Mouse (Mus musculus): ENCODE measurements around the gene Fam57b. TPM values are rescaled to one million over a fixed set of nuclear protein-coding genes. Genes with fewer than 3 reads are reported as not detected.
A peak's percentile ranks its signal among the peaks of the same experiment; 100 is the strongest.

Gene Fam57b
- polyA plus RNA-seq, 1 experiment from 2014 or later, result 2.5 TPM

- DNase-seq (ENCODE audit: low spot score) (no peak), ATAC-seq (replicated peaks; ENCODE audit: insufficient number of reproducible peaks, low FRiP score, low TSS enrichment, low read depth) (no peak)
- Histone ChIP-seq H3K4me2 (ENCODE audit: low read depth, low read length) (no peak overlapping the region), H3K4me1 (ENCODE audit: control insufficient read depth, insufficient read depth, low read length) (peaks cover 3% of the 10 kb centered on the region; the same call in 1 of the 2 replicates), H3K27me3 (ENCODE audit: control insufficient read depth, insufficient read depth, low read length) (peaks cover 24% of the 10 kb centered on the region), H3K36me3 (replicated peaks; ENCODE audit: control insufficient read depth, insufficient read depth, low read depth, low read length) (peaks cover 2% of the 10 kb centered on the region; the same call in 1 of the 2 replicates), H3K27ac (replicated peaks; ENCODE audit: low read depth, low read length) (no peak overlapping the region), H3K9me3 (replicated peaks; ENCODE audit: control insufficient read depth, low read length) (no peaks in the 10 kb centered on the region), H3K9ac (replicated peaks; ENCODE audit: low read length) (no peak overlapping the region), H3K4me3 (ENCODE audit: low read depth, low read length) (no peak overlapping the region)
- 85% methylated on average over 6 of the region's 6 CpGs for WGBS
Observed at GRCm38 (mm10) chr7:126850161-126850560, 52.7 kb downstream of the Fam57b start.

- Histone ChIP-seq H3K4me3 (ENCODE audit: low read depth, low read length) (no peak overlapping the region), H3K36me3 (replicated peaks; ENCODE audit: control insufficient read depth, insufficient read depth, low read depth, low read length) (peaks cover 2% of the 10 kb centered on the region; the same call in 1 of the 2 replicates), H3K4me2 (ENCODE audit: low read depth, low read length) (no peak overlapping the region), H3K27me3 (ENCODE audit: control insufficient read depth, insufficient read depth, low read length) (peaks cover 24% of the 10 kb centered on the region), H3K27ac (replicated peaks; ENCODE audit: low read depth, low read length) (no peak overlapping the region), H3K9me3 (replicated peaks; ENCODE audit: control insufficient read depth, low read length) (no peaks in the 10 kb centered on the region), H3K9ac (replicated peaks; ENCODE audit: low read length) (peak overlapping the region; percentile 13; the same call in 1 of the 2 replicates), H3K4me1 (ENCODE audit: control insufficient read depth, insufficient read depth, low read length) (peaks cover 3% of the 10 kb centered on the region; the same call in 1 of the 2 replicates)
- DNase-seq (ENCODE audit: low spot score), result no peak
- WGBS, result 30% methylated on average over 12 of the region's 12 CpGs
- no peak for ATAC-seq (replicated peaks; ENCODE audit: insufficient number of reproducible peaks, low FRiP score, low TSS enrichment, low read depth)
Observed at GRCm38 (mm10) chr7:126851192-126851591, 53.7 kb downstream of the Fam57b start.

GRCm38 (mm10) chr7:126853454-126853853, 56.0 kb downstream of the Fam57b start:
- no peak for ATAC-seq (replicated peaks; ENCODE audit: insufficient number of reproducible peaks, low FRiP score, low TSS enrichment, low read depth)
- no peak overlapping the region for H3K4me2 ChIP-seq (ENCODE audit: low read depth, low read length)
- no peaks in the 10 kb centered on the region for H3K9me3 ChIP-seq (replicated peaks; ENCODE audit: control insufficient read depth, low read length)
- DNase-seq (ENCODE audit: low spot score), result no peak
- H3K9ac ChIP-seq (replicated peaks; ENCODE audit: low read length), result no peak overlapping the region
- peaks cover 2% of the 10 kb centered on the region for H3K36me3 ChIP-seq (replicated peaks; ENCODE audit: control insufficient read depth, insufficient read depth, low read depth, low read length)
- peaks cover 16% of the 10 kb centered on the region for H3K27me3 ChIP-seq (ENCODE audit: control insufficient read depth, insufficient read depth, low read length)
- H3K27ac ChIP-seq (replicated peaks; ENCODE audit: low read depth, low read length), result no peak overlapping the region
- peaks cover 2% of the 10 kb centered on the region; the same call in 1 of the 2 replicates for H3K4me1 ChIP-seq (ENCODE audit: control insufficient read depth, insufficient read depth, low read length)
- H3K4me3 ChIP-seq (ENCODE audit: low read depth, low read length), result no peak overlapping the region
- 91% methylated on average over 5 of the region's 5 CpGs for WGBS

GRCm38 (mm10) chr7:126855641-126856040, 58.2 kb downstream of the Fam57b start:
- 88% methylated on average over 3 of the region's 3 CpGs for WGBS
- ATAC-seq (replicated peaks; ENCODE audit: insufficient number of reproducible peaks, low FRiP score, low TSS enrichment, low read depth) (no peak), DNase-seq (ENCODE audit: low spot score) (no peak)
- Histone ChIP-seq H3K27ac (replicated peaks; ENCODE audit: low read depth, low read length) (no peak overlapping the region), H3K27me3 (ENCODE audit: control insufficient read depth, insufficient read depth, low read length) (no peaks in the 10 kb centered on the region), H3K9ac (replicated peaks; ENCODE audit: low read length) (no peak overlapping the region), H3K9me3 (replicated peaks; ENCODE audit: control insufficient read depth, low read length) (no peaks in the 10 kb centered on the region), H3K4me3 (ENCODE audit: low read depth, low read length) (no peak overlapping the region), H3K36me3 (replicated peaks; ENCODE audit: control insufficient read depth, insufficient read depth, low read depth, low read length) (peaks cover 2% of the 10 kb centered on the region), H3K4me1 (ENCODE audit: control insufficient read depth, insufficient read depth, low read length) (no peaks in the 10 kb centered on the region), H3K4me2 (ENCODE audit: low read depth, low read length) (no peak overlapping the region)

GRCm38 (mm10) chr7:126856741-126857420, 59.4 kb downstream of the Fam57b start:
- ATAC-seq (replicated peaks; ENCODE audit: insufficient number of reproducible peaks, low FRiP score, low TSS enrichment, low read depth), result no peak
- H3K9me3 ChIP-seq (replicated peaks; ENCODE audit: control insufficient read depth, low read length), result no peaks in the 10 kb centered on the region
- DNase-seq (ENCODE audit: low spot score), result no peak
- WGBS, result 72% methylated on average over 9 of the region's 9 CpGs
- H3K4me2 ChIP-seq (ENCODE audit: low read depth, low read length), result no peak overlapping the region
- no peak overlapping the region for H3K9ac ChIP-seq (replicated peaks; ENCODE audit: low read length)
- no peak overlapping the region for H3K27ac ChIP-seq (replicated peaks; ENCODE audit: low read depth, low read length)
- H3K27me3 ChIP-seq (ENCODE audit: control insufficient read depth, insufficient read depth, low read length), result no peaks in the 10 kb centered on the region
- H3K36me3 ChIP-seq (replicated peaks; ENCODE audit: control insufficient read depth, insufficient read depth, low read depth, low read length), result peaks cover under 1% of the 10 kb centered on the region
- no peaks in the 10 kb centered on the region for H3K4me1 ChIP-seq (ENCODE audit: control insufficient read depth, insufficient read depth, low read length)
- no peak overlapping the region for H3K4me3 ChIP-seq (ENCODE audit: low read depth, low read length)

- Histone ChIP-seq H3K9ac (replicated peaks; ENCODE audit: low read length) (peak overlapping the region; percentile 75), H3K27me3 (ENCODE audit: control insufficient read depth, insufficient read depth, low read length) (no peaks in the 10 kb centered on the region), H3K9me3 (replicated peaks; ENCODE audit: control insufficient read depth, low read length) (no peaks in the 10 kb centered on the region), H3K36me3 (replicated peaks; ENCODE audit: control insufficient read depth, insufficient read depth, low read depth, low read length) (peaks cover under 1% of the 10 kb centered on the region), H3K4me3 (ENCODE audit: low read depth, low read length) (peak overlapping the region; percentile 46), H3K27ac (replicated peaks; ENCODE audit: low read depth, low read length) (no peak overlapping the region), H3K4me1 (ENCODE audit: control insufficient read depth, insufficient read depth, low read length) (peaks cover 6% of the 10 kb centered on the region), H3K4me2 (ENCODE audit: low read depth, low read length) (peak overlapping the region; percentile 81)
- 68% methylated on average over 5 of the region's 5 CpGs for WGBS
- ATAC-seq (replicated peaks; ENCODE audit: insufficient number of reproducible peaks, low FRiP score, low TSS enrichment, low read depth), result no peak
- DNase-seq (ENCODE audit: low spot score), result no peak
Observed at GRCm38 (mm10) chr7:126860987-126861386, 63.5 kb downstream of the Fam57b start.

GRCm38 (mm10) chr7:126861429-126862130, 64.1 kb downstream of the Fam57b start, which contains the start of gene Hirip3:
TSS of gene Hirip3 (plus strand) at chr7:126861972.
- no peaks in the 10 kb centered on the region for H3K9me3 ChIP-seq (replicated peaks; ENCODE audit: control insufficient read depth, low read length)
- peaks cover 5% of the 10 kb centered on the region for H3K36me3 ChIP-seq (replicated peaks; ENCODE audit: control insufficient read depth, insufficient read depth, low read depth, low read length)
- no peaks in the 10 kb centered on the region for H3K27me3 ChIP-seq (ENCODE audit: control insufficient read depth, insufficient read depth, low read length)
- H3K4me3 ChIP-seq (ENCODE audit: low read depth, low read length), result peak within 1 kb of the TSS; percentile 46
- H3K27ac ChIP-seq (replicated peaks; ENCODE audit: low read depth, low read length), result peak within 1 kb of the TSS; percentile 43
- WGBS, result 3% methylated on average over 42 of the region's 42 CpGs
- ATAC-seq (replicated peaks; ENCODE audit: insufficient number of reproducible peaks, low FRiP score, low TSS enrichment, low read depth) (peak; percentile 86), DNase-seq (ENCODE audit: low spot score) (peak; percentile 98)
- H3K9ac ChIP-seq (replicated peaks; ENCODE audit: low read length), result peak within 1 kb of the TSS; percentile 75
- H3K4me2 ChIP-seq (ENCODE audit: low read depth, low read length), result peak within 1 kb of the TSS; percentile 81
- peaks cover 6% of the 10 kb centered on the region for H3K4me1 ChIP-seq (ENCODE audit: control insufficient read depth, insufficient read depth, low read length)
